ENCODE assay signal across 20 mouse cellular contexts in the genomic region with DNA sequence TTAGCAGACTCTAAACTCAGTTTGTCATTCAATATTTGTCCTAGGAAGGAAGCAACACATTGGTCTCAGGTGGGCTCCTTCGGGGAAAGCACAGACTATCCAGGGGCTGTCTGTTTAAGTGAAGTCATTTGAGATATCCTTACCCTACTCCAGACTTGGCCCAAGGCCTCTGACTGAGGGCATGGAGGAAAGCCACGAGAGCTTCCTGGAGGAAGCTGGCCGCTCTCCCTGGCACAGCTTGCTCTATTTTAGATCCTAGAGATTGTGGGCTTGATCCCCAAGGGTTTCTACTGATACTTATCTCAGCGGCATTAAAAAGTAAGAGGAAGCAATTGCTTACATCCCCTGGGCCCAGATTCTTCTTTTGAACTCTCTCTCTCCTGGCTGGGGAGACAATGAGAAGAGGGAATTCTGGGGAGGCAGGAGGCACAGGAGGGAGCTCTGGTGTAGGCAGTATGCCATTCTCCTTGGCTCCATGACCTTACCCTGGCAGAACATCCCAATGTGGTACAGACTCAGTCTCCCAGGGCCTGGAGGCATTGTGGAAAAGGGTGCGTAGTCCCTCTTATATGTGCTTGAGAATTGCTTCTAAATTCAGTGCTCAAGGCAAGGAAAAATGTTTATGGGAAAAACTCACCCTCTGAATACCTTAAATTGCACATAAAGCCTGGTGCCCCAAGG. TPM values are rescaled to one million over a fixed set of nuclear protein-coding genes. Genes with fewer than 3 reads are reported as not detected.
A peak's percentile ranks its signal among the peaks of the same experiment; 100 is the strongest.
DNase-seq lines count a peak whose midpoint lies in the region; ATAC-seq and TF ChIP-seq lines count a peak whose summit lies in the region.
"Had no signal": no experiment of that assay in that cellular context is flagged by ENCODE, and none has a peak within 500 bp of the region (broad histone marks: within the 10 kb centered on the region; RNA-seq: fewer than 3 reads in every experiment).

No protein-coding gene starts in this region.

- H3K4me1 ChIP-seq in hindbrain, embryonic 13.5 days (replicated peaks): peaks cover 49% of the 10 kb centered on the region
- H3K4me1 ChIP-seq in hindbrain, embryonic 12.5 days: peaks cover 21% of the 10 kb centered on the region
- peaks cover 14% of the 10 kb centered on the region; the same call in 1 of the 2 replicates for H3K4me1 ChIP-seq in midbrain, postnatal 0 days (ENCODE audit: insufficient read depth, low read length)
- H3K4me1 ChIP-seq: embryonic facial prominence, embryonic 12.5 days had no signal

- TF ChIP-seq CTCF in midbrain, postnatal 0 days (IDR thresholded peaks at IDR 0.05): no peak

- no peaks in the 10 kb centered on the region for H3K36me3 ChIP-seq in hindbrain, embryonic 13.5 days
- H3K36me3 ChIP-seq in hindbrain, embryonic 12.5 days: no peaks in the 10 kb centered on the region
- no peaks in the 10 kb centered on the region for H3K36me3 ChIP-seq in midbrain, postnatal 0 days (ENCODE audit: insufficient read depth, low read length)
- H3K36me3 ChIP-seq: embryonic facial prominence, embryonic 12.5 days; limb, embryonic 15.5 days; stomach, embryonic 15.5 days had no signal

- WGBS in hindbrain, embryonic 13.5 days: 77% methylated on average over 5 of the region's 5 CpGs
- WGBS in hindbrain, embryonic 12.5 days: 74% methylated on average over 5 of the region's 5 CpGs
- 72% methylated on average over 5 of the region's 5 CpGs for whole genome bisulfite sequencing in midbrain, postnatal 0 days

- H3K27me3 ChIP-seq in hindbrain, embryonic 13.5 days: peaks cover 60% of the 10 kb centered on the region
- H3K27me3 ChIP-seq in hindbrain, embryonic 12.5 days: peaks cover 60% of the 10 kb centered on the region
- H3K27me3 ChIP-seq in midbrain, postnatal 0 days (ENCODE audit: insufficient read depth, low read length): no peaks in the 10 kb centered on the region

- no peak overlapping the region for H3K9ac ChIP-seq in hindbrain, embryonic 13.5 days
- H3K9ac ChIP-seq in hindbrain, embryonic 12.5 days: no peak overlapping the region
- no peak overlapping the region for H3K9ac ChIP-seq in midbrain, postnatal 0 days (replicated peaks; ENCODE audit: low read length, poor library complexity, severe bottlenecking)
- H3K9ac ChIP-seq: embryonic facial prominence, embryonic 12.5 days; limb, embryonic 15.5 days; stomach, embryonic 15.5 days had no signal

- ATAC-seq in hindbrain, embryonic 13.5 days (ENCODE audit: low FRiP score): no peak
- no peak for ATAC-seq in hindbrain, embryonic 12.5 days (ENCODE audit: low FRiP score)
- ATAC-seq in midbrain, postnatal 0 days (ENCODE audit: low FRiP score): no peak
- ATAC-seq in erythroblast, adult 5-6 weeks (replicated peaks; ENCODE audit: low FRiP score, poor library complexity, severe bottlenecking): no peak
- ATAC-seq: intestine, postnatal 0 days had no signal

- H3K4me3 ChIP-seq in hindbrain, embryonic 13.5 days: no peak overlapping the region
- no peak overlapping the region for H3K4me3 ChIP-seq in hindbrain, embryonic 12.5 days
- H3K4me3 ChIP-seq in midbrain, postnatal 0 days (ENCODE audit: low read depth, low read length): no peak overlapping the region
- H3K4me3 ChIP-seq: embryonic facial prominence, embryonic 12.5 days; gastrocnemius, adult 2 months; limb, embryonic 15.5 days; myocyte; stomach, embryonic 15.5 days had no signal

- no peak overlapping the region for H3K27ac ChIP-seq in hindbrain, embryonic 13.5 days
- no peak overlapping the region for H3K27ac ChIP-seq in hindbrain, embryonic 12.5 days
- H3K27ac ChIP-seq in midbrain, postnatal 0 days (ENCODE audit: low read depth, low read length): no peak overlapping the region
- H3K27ac ChIP-seq: embryonic facial prominence, embryonic 12.5 days; gastrocnemius, adult 2 months; limb, embryonic 15.5 days; macrophage; stomach, embryonic 15.5 days had no signal

- peak; percentile 85 to 86 for DNase-seq in cerebellum, adult 18-20 months
- peak; percentile 64 for DNase-seq in fat pad, adult 2 months (ENCODE audit: extremely low read depth, low read depth, low spot score)
- no peak for DNase-seq in midbrain, postnatal 0 days (ENCODE audit: low spot score)
- DNase-seq in yolk sac, embryonic 10.5 days (ENCODE audit: low spot score): no peak
- DNase-seq in thymus, postnatal 10 days (ENCODE audit: low spot score in 2 of 2): no peak
- DNase-seq: adrenal gland, postnatal 10 days; gastrocnemius, adult 2 months; heart, postnatal 10 days; lung, adult 18-20 months; thymus, postnatal 25 days had no signal

- H3K4me2 ChIP-seq in hindbrain, embryonic 13.5 days: peak overlapping the region; percentile 74
- H3K4me2 ChIP-seq in hindbrain, embryonic 12.5 days (replicated peaks): no peak overlapping the region
- H3K4me2 ChIP-seq in midbrain, postnatal 0 days (ENCODE audit: low read depth, low read length, poor library complexity, severe bottlenecking): 0 out of 2 replicates have a peak overlapping the region, but pooled peaks have one; percentile 83
- H3K4me2 ChIP-seq: embryonic facial prominence, embryonic 12.5 days; limb, embryonic 15.5 days; stomach, embryonic 15.5 days had no signal

- no peaks in the 10 kb centered on the region for H3K9me3 ChIP-seq in hindbrain, embryonic 13.5 days
- H3K9me3 ChIP-seq in hindbrain, embryonic 12.5 days (replicated peaks): no peaks in the 10 kb centered on the region
- no peaks in the 10 kb centered on the region for H3K9me3 ChIP-seq in midbrain, postnatal 0 days (ENCODE audit: low read length)
- H3K9me3 ChIP-seq: embryonic facial prominence, embryonic 12.5 days; limb, embryonic 15.5 days; stomach, embryonic 15.5 days had no signal

RNA-seq across cellular contexts. Expression of gene Galnt9, which starts 2.7 kb away (rescaled TPM):
- 15.5 and 16.1 TPM in 2 replicates for polyA plus RNA-seq in hindbrain, embryonic 13.5 days (2015; fragmentation: Nextera tagmentation; extraction: Ambion mirVana)
- polyA plus RNA-seq in hindbrain, embryonic 12.5 days (2016; fragmentation: Nextera tagmentation; extraction: Ambion mirVana): 8.2 and 8.8 TPM in 2 replicates
- total RNA-seq in midbrain, postnatal 0 days (2014; rRNA removed): 29.7 and 34.0 TPM in 2 replicates
- 21.4 and 23.1 TPM in 2 replicates for polyA plus RNA-seq in midbrain, postnatal 0 days (2015; fragmentation: Nextera tagmentation; extraction: Ambion mirVana)
- total RNA-seq in erythroblast, adult 5-6 weeks (2015; ENCODE audit: low replicate concordance): 1.7 and 5.0 TPM in 2 replicates
- total RNA-seq in erythroblast, adult 5-6 weeks (2017; ENCODE audit: low replicate concordance): 3.6 and 4.0 TPM in 2 replicates
- total RNA-seq: gastrocnemius, adult 2 months; heart, adult 8-10 months; heart, postnatal 10 days had no signal

Comparison
In these comparisons a context has a peak if more than half of its experiments do, and no peak if none do; other contexts are left out.
1. DNase-seq: peak in cerebellum, adult 18-20 months (2 of 2) and fat pad, adult 2 months (single experiment); none in midbrain, postnatal 0 days (single experiment), yolk sac, embryonic 10.5 days (single experiment) and thymus, postnatal 10 days (0 of 2).